Mouse (Mus musculus): Measurements from ENCODE around the gene Slc16a12. TPM values are rescaled to one million over a fixed set of nuclear protein-coding genes. Genes with fewer than 3 reads are reported as not detected.
"Not testable (repeated sequence)": the region's sequence is repeated elsewhere in the genome, so short reads cannot be mapped to it uniquely, and the experiment has no call there.

Gene Slc16a12
- polyA plus RNA-seq, 1 experiment from 2014 or later = 0.40 TPM

DNA sequence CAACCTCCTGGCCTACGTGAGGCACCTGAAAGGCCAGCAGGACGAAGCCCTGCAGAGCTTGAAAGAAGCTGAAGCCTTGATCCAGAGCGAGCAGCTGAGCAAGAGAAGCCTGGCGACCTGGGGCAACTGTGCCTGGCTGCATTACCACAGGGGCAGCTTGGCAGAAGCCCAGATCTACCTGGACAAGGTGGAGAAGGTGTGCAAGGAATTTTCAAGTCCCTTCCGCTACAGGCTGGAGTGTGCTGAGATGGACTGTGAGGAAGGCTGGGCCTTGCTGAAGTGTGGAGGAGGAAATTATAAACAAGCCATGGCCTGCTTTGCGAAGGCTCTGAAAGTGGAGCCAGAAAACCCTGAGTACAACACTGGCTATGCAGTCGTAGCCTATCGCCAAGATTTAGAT, 99.5 kb downstream of the Slc16a12 start:
- not testable (repeated sequence) for H3K9me3 ChIP-seq; H3K27ac ChIP-seq; H3K27me3 ChIP-seq (ENCODE audit: poor library complexity, severe bottlenecking); H3K4me3 ChIP-seq; H3K36me3 ChIP-seq (replicated peaks); DNase-seq (ENCODE audit: extremely low spot score, low spot score); H3K4me1 ChIP-seq
- WGBS = 91% methylated on average over 8 of the region's 8 CpGs

DNA sequence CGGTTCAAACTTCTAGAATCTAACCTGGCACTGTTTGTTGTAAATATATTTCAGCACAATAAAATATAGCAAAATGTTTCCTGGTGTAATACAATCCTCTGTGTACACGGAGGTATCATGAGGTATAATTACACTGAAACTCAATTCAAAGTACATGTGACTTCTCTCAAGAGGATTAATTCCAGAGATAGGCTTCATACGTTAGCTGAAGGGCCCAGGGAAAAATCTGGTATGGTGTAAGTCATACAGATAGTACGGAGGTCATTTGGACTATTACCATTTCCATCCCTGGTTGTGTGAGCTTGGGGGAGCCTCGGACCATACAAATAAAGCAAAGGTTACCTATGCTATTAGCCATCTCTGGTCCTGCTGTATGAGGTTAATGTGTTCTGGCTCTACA, 104.5 kb downstream of the Slc16a12 start:
- Histone ChIP-seq H3K36me3 (replicated peaks) (no peaks in the 10 kb centered on the region), H3K4me1 (no peaks in the 10 kb centered on the region), H3K9me3 (no peaks in the 10 kb centered on the region), H3K4me3 (no peak overlapping the region), H3K27me3 (ENCODE audit: poor library complexity, severe bottlenecking) (no peaks in the 10 kb centered on the region), H3K27ac (no peak overlapping the region)
- WGBS = 85% methylated on average over 5 of the region's 5 CpGs
- DNase-seq (ENCODE audit: extremely low spot score, low spot score) = no peak

GRCm38 (mm10) chr19:34640623-34641022, 106.5 kb downstream of the Slc16a12 start, which contains the start of the genes Ifit1bl2 and Ifit1:
TSS of gene Ifit1bl2 (minus strand) at chr19:34640743.
TSS of gene Ifit1 (plus strand) at chr19:34640871.
- Histone ChIP-seq H3K4me1 (no peaks in the 10 kb centered on the region), H3K9me3 (no peaks in the 10 kb centered on the region)
- 65% methylated on average over 4 of the region's 4 CpGs for WGBS

GRCm38 (mm10) chr19:34636933-34637557, 110.0 kb downstream of the Slc16a12 start:
- H3K4me3 ChIP-seq = no peak overlapping the region
- H3K27me3 ChIP-seq (ENCODE audit: poor library complexity, severe bottlenecking) = no peaks in the 10 kb centered on the region
- no peaks in the 10 kb centered on the region for H3K36me3 ChIP-seq (replicated peaks)
- no peaks in the 10 kb centered on the region for H3K9me3 ChIP-seq
- H3K4me1 ChIP-seq = no peaks in the 10 kb centered on the region
- no peak overlapping the region for H3K27ac ChIP-seq
- DNase-seq (ENCODE audit: extremely low spot score, low spot score) = peak; percentile 50
- WGBS = 19% methylated on average over 3 of the region's 3 CpGs

More at GRCm38 (mm10) chr19:34640623-34641022, 106.5 kb downstream of the Slc16a12 start, which contains the start of the genes Ifit1bl2 and Ifit1:
- Histone ChIP-seq H3K27me3 (ENCODE audit: poor library complexity, severe bottlenecking) (no peaks in the 10 kb centered on the region), H3K27ac (no peak within 1 kb of the TSS), H3K4me3 (no peak within 1 kb of the TSS), H3K36me3 (replicated peaks) (no peaks in the 10 kb centered on the region)
- DNase-seq (ENCODE audit: extremely low spot score, low spot score) = no peak

- Histone ChIP-seq H3K27me3 (ENCODE audit: poor library complexity, severe bottlenecking) (no peaks in the 10 kb centered on the region), H3K4me3 (no peak overlapping the region), H3K27ac (no peak overlapping the region), H3K9me3 (no peaks in the 10 kb centered on the region), H3K4me1 (no peaks in the 10 kb centered on the region), H3K36me3 (replicated peaks) (no peaks in the 10 kb centered on the region)
- 86% methylated on average over 2 of the region's 2 CpGs for whole genome bisulfite sequencing
- no peak for DNase-seq (ENCODE audit: extremely low spot score, low spot score)
Observed at GRCm38 (mm10) chr19:34633484-34633883, 113.6 kb downstream of the Slc16a12 start.

DNA sequence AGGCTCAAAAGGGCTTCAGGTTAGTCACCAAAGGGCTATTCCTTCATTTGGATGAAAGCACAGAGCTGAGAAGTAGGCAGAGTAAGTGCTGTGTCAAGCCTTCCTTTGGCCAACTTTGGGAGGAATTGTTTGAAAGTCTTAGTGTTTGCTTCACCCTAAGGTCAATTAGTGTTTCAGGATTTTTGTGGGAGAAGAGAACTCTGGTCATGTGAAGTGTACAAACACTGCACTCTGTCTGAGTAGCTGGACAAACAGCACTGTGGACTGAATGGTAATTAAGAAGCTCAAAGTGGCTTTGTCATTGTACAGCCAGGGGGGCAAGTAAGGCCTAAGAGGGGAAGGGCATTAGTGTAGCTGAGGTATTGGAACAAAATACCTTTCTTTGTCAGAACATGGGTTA, 115.6 kb downstream of the Slc16a12 start:
- no peaks in the 10 kb centered on the region for H3K27me3 ChIP-seq (ENCODE audit: poor library complexity, severe bottlenecking)
- no peaks in the 10 kb centered on the region for H3K36me3 ChIP-seq (replicated peaks)
- H3K9me3 ChIP-seq = no peaks in the 10 kb centered on the region
- H3K4me3 ChIP-seq = no peak overlapping the region
- no peak overlapping the region for H3K27ac ChIP-seq
- no peak for DNase-seq (ENCODE audit: extremely low spot score, low spot score)
- no peaks in the 10 kb centered on the region for H3K4me1 ChIP-seq

DNA sequence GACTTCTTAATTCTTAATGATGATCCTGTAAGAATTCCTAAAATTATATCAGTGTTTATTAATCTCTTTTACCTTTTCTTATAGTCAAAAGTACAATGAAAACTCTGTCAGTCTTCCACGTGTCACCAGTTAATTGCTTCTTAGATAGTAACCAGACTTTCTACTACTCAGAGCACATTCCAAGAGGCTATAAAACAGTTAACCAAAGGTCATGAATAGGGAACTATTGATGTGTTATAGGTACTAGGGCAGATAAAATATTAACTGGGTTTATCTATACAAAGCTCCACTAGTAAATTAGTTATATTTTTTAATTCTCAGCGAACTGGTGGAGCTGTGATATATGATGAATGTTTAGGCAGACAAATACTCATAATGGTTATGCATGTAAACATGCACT, 119.6 kb downstream of the Slc16a12 start:
- DNase-seq (ENCODE audit: extremely low spot score, low spot score) = no peak
- Histone ChIP-seq H3K4me1 (no peaks in the 10 kb centered on the region), H3K4me3 (no peak overlapping the region), H3K36me3 (replicated peaks) (no peaks in the 10 kb centered on the region), H3K27ac (no peak overlapping the region), H3K27me3 (ENCODE audit: poor library complexity, severe bottlenecking) (no peaks in the 10 kb centered on the region), H3K9me3 (no peaks in the 10 kb centered on the region)
- 84% methylated on average over 2 of the region's 2 CpGs for WGBS

DNA sequence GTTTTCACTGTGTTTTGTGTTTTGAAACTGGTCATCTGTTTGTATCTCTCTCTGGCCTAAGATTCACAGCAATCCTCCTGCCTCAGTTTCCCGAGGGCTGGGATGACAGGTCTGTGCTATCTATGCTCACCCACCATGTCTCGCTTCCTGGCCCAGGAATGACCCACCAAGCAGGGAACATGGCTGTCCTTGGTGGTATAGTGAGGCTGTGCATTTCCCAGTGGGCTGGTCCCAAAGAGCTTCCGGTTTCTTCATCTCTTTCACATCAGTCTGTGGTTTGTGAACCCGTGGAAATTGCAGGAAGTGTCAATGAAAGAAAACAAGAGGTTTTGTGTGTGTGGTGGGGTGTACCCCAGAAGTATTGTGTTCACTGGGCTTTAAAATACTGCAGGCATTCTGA, 122.4 kb downstream of the Slc16a12 start:
- no peak overlapping the region for H3K4me3 ChIP-seq
- H3K36me3 ChIP-seq (replicated peaks) = no peaks in the 10 kb centered on the region
- H3K27ac ChIP-seq = no peak overlapping the region
- H3K27me3 ChIP-seq (ENCODE audit: poor library complexity, severe bottlenecking) = no peaks in the 10 kb centered on the region
- no peaks in the 10 kb centered on the region for H3K9me3 ChIP-seq
- DNase-seq (ENCODE audit: extremely low spot score, low spot score) = no peak
- no peaks in the 10 kb centered on the region for H3K4me1 ChIP-seq
- WGBS = 85% methylated on average over 4 of the region's 4 CpGs

GRCm38 (mm10) chr19:34623781-34624180, 123.3 kb downstream of the Slc16a12 start:
- no peak for DNase-seq (ENCODE audit: extremely low spot score, low spot score)
- H3K36me3 ChIP-seq (replicated peaks) = no peaks in the 10 kb centered on the region
- H3K9me3 ChIP-seq = no peaks in the 10 kb centered on the region
- H3K27ac ChIP-seq = no peak overlapping the region
- no peaks in the 10 kb centered on the region for H3K27me3 ChIP-seq (ENCODE audit: poor library complexity, severe bottlenecking)
- 98% methylated on average over 6 of the region's 6 CpGs for WGBS
- H3K4me3 ChIP-seq = no peak overlapping the region
- no peaks in the 10 kb centered on the region for H3K4me1 ChIP-seq

GRCm38 (mm10) chr19:34620871-34621270, 126.2 kb downstream of the Slc16a12 start:
- DNase-seq (ENCODE audit: extremely low spot score, low spot score) = no peak
- WGBS = 97% methylated on average over 5 of the region's 5 CpGs
- Histone ChIP-seq H3K27ac (no peak overlapping the region), H3K9me3 (no peaks in the 10 kb centered on the region), H3K4me1 (no peaks in the 10 kb centered on the region), H3K27me3 (ENCODE audit: poor library complexity, severe bottlenecking) (no peaks in the 10 kb centered on the region), H3K36me3 (replicated peaks) (no peaks in the 10 kb centered on the region), H3K4me3 (no peak overlapping the region)

Small RNA genes lying within 50 kb of the gene (microRNA-seq; reads per million reads assigned to microRNA genes)
- gene Gm27476 = not detected

Other genes starting within 250 kb of the Slc16a12 start
- 15.8 and 16.2 TPM in 2 replicates for gene Lipa, start 219.8 kb downstream of the Slc16a12 start, polyA plus RNA-seq (2016; fragmentation: Nextera tagmentation; extraction: Ambion mirVana)
- gene Ifit2, start 196.6 kb downstream of the Slc16a12 start, polyA plus RNA-seq (2016; fragmentation: Nextera tagmentation; extraction: Ambion mirVana) = 5.2 and 5.3 TPM in 2 replicates
- 0.12 and 0.15 TPM in 2 replicates for gene Ifit3, start 163.8 kb downstream of the Slc16a12 start, polyA plus RNA-seq (2016; fragmentation: Nextera tagmentation; extraction: Ambion mirVana)
- 0.09 TPM in 1 of 2 replicates, not detected in the other for gene Ifit1bl1, start 145.3 kb downstream of the Slc16a12 start, polyA plus RNA-seq (2016; fragmentation: Nextera tagmentation; extraction: Ambion mirVana)
- not detected in 2 replicates for gene Ifit3b, start 139.3 kb downstream of the Slc16a12 start, polyA plus RNA-seq (2016; fragmentation: Nextera tagmentation; extraction: Ambion mirVana)
- gene Ifit1bl2, start 106.5 kb downstream of the Slc16a12 start, polyA plus RNA-seq (2016; fragmentation: Nextera tagmentation; extraction: Ambion mirVana) = not detected in 2 replicates
- gene Ifit1, start 106.4 kb downstream of the Slc16a12 start, polyA plus RNA-seq (2016; fragmentation: Nextera tagmentation; extraction: Ambion mirVana) = 0.11 TPM in 1 of 2 replicates, not detected in the other
- gene Pank1, start 132.2 kb upstream of the Slc16a12 start, polyA plus RNA-seq (2016; fragmentation: Nextera tagmentation; extraction: Ambion mirVana) = 7.3 TPM in 2 replicates
- gene Kif20b, start 175.1 kb upstream of the Slc16a12 start, polyA plus RNA-seq (2016; fragmentation: Nextera tagmentation; extraction: Ambion mirVana) = 92.3 and 92.7 TPM in 2 replicates